Mouse (Mus musculus) layer of hippocampus, adult 9-10 months (tissue): ENCODE measurements around the gene E130311K13Rik.

Experiments used
- DNase-seq: peaks from one replicate; pipeline ENCODE4 v3.0.0; 2022; ENCODE audit warnings: low spot score

The E130311K13Rik gene

DNA sequence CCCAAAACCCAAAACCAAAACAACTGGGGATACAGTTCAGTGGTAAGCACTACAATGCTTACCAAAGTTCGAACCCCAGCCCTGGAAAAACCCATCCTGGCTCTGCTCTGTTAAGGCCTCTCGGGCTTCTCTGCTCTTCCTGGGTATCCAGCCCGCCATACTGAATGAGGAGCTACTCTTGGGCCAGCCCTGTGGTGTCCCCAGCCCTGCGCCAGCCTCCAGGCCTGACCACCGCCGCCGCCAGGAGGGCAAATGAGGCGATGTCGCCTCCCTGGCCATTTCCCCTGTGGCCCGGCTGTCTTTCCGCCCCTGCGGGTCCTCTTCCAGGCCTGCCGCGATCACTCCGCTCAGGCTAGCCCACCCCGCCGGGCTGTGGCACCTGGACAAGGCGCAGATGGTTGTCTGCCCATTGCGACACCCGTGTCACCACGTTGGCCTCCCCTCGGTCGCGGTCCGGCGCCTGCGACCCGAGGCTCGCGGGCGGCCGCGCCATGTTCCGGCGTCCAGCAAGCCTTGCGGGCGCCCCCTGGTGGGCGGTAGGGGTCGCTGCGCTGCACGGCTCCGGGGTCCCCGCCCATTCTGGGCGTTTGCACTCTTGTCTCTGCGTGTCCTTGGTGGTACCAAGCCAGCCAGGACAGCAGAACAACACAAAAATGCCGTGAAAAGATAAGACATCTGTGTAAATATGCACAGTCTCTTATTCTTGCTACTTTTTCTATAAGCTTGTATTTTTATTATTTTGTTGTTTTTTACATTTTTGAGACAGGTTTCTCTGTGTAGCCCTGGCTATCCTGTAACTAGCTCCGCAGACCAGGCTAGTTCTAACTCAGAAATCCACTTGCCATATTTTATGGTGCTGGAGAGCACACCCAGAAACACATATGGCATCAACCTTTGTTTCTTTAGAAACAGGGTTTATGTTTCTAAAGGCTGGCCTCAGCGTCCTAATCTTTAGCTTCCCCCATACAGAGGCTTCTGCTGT lies at the start of gene E130311K13Rik:
Gene E130311K13Rik (minus strand): TSS at position 595 of the 982 bp plus-strand sequence.
- peak; percentile 76 for DNase-seq

DNA sequence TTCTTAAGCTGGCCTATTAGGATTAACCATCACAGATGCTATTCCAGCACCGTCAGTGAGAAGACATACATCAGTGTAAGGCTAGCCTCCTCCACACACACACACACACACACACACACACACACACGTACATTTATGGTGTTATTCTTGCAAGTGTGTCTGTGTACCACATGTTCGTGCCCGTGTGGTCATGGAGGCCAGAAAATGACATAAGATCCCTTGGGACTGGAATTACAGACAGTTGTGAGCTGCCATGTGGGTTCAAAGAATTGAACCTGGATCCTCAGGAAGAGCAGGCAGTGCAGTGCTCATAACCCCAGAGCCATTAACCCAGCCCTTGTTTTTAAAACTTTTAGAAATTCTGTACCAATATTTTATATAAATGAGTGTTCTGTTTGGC lies 48.6 kb upstream of the E130311K13Rik start:
- no peak for DNase-seq

DNA sequence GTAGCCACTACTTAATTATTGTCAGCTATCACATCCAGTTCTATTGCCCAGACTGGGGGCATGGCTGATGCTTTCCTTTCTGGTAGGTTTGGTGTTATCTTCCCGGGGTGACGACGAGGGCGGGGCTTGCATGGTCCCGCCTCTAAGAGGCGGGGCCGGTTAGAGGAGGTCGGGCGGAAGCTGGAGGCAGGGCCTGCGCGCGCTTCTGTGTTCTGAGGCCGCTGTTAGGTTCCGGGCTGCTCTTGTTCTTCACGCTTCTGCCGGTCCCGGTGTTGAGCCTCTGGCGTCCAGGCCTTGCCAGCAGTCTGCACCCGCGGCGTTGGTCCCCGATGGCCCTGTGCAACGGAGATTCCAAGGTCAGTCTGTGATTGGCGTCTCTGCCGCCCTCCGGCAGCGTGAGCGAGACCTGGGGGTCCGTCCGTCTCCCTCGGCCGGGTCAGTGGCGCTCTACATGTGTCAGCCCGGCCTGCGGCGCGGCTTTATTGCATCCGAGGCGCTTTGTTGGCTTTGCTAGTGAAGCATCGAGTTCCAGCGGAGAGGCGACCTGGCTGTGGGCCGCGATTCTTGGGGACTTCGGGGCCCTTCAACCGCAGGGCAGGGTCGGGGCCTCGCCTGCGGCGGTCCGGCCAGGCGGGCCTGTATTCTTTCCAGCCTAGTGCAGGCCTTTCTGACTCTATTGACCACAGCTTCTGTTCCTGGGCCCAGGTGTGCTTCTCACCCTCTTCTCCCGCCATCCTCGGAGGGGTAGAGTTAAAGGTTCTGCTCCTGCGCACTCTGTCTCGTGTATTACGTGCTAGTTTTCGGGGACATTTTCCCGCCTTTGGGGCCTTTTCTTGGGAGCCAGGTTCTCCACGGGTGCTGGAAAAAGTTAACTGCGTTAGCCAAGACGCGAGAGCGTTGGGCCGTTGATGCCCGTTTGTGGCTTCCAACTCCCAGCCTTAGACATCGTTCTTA lies 47.0 kb upstream of the E130311K13Rik start, which contains the start of gene Gmps:
Gene Gmps (plus strand): TSS at position 152 of the 954 bp plus-strand sequence.
- DNase-seq = peak; percentile 84

DNA sequence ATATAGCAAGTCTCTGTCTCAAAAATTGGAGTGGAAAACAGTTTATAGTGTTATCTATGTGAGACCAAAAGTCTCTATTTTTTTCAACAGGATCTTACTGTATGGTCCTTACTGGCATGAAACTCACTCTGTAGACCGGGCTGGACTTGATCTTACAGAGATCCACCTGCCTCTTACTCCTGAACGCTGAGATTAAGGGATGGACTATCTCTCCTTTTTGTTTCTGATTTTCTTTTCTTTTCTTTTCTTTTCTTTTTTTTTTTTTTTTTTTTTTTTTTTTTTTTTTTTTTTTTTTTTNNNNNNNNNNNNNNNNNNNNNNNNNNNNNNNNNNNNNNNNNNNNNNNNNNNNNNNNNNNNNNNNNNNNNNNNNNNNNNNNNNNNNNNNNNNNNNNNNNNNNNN lies 36.7 kb upstream of the E130311K13Rik start:
- no peak for DNase-seq

DNA sequence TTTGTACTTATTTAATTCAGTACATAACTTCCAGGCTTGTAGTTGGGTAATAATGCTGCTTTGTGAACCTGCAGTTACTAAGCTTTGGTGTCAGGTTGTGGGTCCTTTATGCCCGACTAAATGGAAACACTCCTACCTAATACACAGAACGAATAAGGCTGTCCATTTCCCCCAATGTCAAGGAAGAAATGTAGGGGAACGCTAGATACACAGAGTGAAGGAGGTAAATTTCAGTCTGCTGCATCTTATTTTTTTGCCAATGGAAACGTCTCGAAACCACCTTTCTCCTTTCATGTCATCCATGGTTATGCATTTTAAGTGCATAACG lies 35.6 kb upstream of the E130311K13Rik start:
- no peak for DNase-seq

- DNase-seq = peak; percentile 98
Observed at GRCm38 (mm10) chr3:63964100-63964921, 35.0 kb upstream of the E130311K13Rik start, which contains the start of gene Slc33a1. Slc33a1 (minus strand) TSS chr3:63964768.

- DNase-seq = no peak
Observed at GRCm38 (mm10) chr3:63963421-63964099, 34.3 kb upstream of the E130311K13Rik start.

- no peak for DNase-seq
Observed at GRCm38 (mm10) chr3:63949837-63950236, 20.6 kb upstream of the E130311K13Rik start.

- peak; percentile 26 for DNase-seq
Observed at GRCm38 (mm10) chr3:63941204-63941850, 12.1 kb upstream of the E130311K13Rik start.

DNA sequence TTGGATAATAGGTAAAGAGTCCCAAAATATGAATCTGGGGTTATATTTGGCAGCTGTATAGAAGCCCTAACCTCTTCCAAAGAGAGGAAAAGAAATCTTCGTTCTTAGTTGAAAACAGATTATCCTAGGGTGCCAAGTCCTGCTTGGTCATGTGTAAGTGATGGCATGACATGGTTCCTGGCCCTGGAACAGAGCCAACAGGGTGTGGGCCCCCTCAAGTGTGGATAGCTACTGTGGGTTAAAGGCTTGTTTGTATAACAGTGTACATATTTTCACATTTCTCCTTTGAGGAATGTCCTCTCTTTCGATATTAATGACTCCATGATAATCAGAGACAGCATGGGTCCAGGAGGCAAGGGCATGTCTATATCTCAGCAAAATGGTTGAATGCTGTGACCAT lies 9.7 kb upstream of the E130311K13Rik start:
- no peak for DNase-seq

DNA sequence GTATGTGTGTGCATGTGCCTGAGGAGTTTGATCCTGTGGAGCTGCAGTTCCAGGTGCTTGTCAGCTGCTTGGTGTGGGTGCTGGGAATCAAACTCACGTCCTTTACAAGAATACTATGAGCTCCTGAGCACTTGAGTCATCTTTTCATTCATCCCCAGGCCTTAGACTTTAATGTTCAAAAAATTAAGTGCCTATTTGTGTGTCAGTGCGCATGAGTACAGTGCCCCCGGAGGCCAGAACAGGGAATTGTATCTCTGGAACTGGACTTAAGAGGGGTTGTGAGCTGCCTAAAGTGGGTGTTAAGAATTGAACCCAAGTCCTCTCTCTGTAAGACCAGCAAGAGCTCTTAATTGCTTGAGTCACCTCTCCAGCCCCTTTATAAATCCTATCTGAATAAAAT lies 9.6 kb downstream of the E130311K13Rik start:
- no peak for DNase-seq

- DNase-seq = no peak
Observed at GRCm38 (mm10) chr3:63910301-63910700, 19.0 kb downstream of the E130311K13Rik start.

GRCm38 (mm10) chr3:63905241-63905640 lies 24.0 kb downstream of the E130311K13Rik start:
- no peak for DNase-seq

DNA sequence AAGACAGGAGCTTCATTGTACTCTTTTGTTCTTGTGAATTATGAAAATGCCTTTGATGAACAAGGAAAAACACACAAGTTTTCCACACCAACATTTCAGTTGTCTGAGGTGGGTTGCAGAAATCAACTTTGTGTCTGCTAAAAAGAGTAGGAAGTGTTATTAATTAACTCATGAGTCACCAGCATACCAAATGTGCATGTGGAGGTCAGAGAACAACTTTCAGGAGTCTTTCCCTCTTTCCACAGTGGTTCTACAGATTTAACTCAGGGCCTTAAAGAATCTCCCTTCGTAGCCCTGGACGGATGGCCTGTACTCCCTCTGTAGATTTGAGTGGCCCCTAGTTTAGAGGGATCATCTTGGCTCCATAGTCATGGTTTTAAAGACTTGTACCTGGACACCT lies 25.1 kb downstream of the E130311K13Rik start:
- DNase-seq = no peak

- DNase-seq = no peak
Observed at GRCm38 (mm10) chr3:63900021-63900571, 29.2 kb downstream of the E130311K13Rik start.

- no peak for DNase-seq
Observed at GRCm38 (mm10) chr3:63899309-63899695, 30.0 kb downstream of the E130311K13Rik start, which contains the start of gene Plch1. Plch1 (minus strand) TSS chr3:63899472.

GRCm38 (mm10) chr3:63898581-63899308 lies 30.5 kb downstream of the E130311K13Rik start:
- DNase-seq = peak; percentile 52

DNA sequence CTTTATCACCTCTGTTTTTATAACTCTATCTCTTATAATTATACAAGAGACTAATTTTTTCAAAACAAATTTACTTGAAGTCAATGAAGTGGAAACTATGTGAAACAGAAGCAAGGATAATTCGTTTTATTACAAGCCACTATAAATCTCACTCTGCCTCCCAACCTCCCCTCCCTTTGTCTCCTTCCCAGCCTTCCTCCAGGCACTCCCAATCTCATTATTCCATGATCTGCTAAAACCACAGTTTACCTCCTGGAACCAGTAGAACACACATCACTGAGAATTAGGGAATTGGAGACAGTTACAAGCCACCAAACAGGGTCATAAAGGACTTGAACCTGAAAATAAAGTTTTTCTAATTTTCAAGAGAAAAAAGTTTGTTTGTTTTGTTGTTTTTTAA lies 32.1 kb downstream of the E130311K13Rik start:
- no peak for DNase-seq

- no peak for DNase-seq
Observed at GRCm38 (mm10) chr3:63896303-63896702, 33.0 kb downstream of the E130311K13Rik start.
